Mouse (Mus musculus) thymus, postnatal 0 days (tissue): ENCODE results near the gene Gtf2f1. TPM values are rescaled to one million over a fixed set of nuclear protein-coding genes. Genes with fewer than 3 reads are reported as not detected.
A peak's percentile ranks its signal among the peaks of the same experiment; 100 is the strongest.

Experiments used
- DNase-seq: peaks from one replicate; pipeline ENCODE4 v3.0.0-alpha.2; 2015; ENCODE audit warnings: low spot score
- polyA plus RNA-seq: library from polyadenylated mRNA; unstranded; fragments of >200 nt; fragmentation: Nextera tagmentation; extraction: Ambion mirVana; gene quantifications from 2 replicates; pipeline ENCODE4 v1.2.1, GENCODE M21; 2015

Gene Gtf2f1
- polyA plus RNA-seq, 1 experiment from 2014 or later = 76.1 TPM

DNA sequence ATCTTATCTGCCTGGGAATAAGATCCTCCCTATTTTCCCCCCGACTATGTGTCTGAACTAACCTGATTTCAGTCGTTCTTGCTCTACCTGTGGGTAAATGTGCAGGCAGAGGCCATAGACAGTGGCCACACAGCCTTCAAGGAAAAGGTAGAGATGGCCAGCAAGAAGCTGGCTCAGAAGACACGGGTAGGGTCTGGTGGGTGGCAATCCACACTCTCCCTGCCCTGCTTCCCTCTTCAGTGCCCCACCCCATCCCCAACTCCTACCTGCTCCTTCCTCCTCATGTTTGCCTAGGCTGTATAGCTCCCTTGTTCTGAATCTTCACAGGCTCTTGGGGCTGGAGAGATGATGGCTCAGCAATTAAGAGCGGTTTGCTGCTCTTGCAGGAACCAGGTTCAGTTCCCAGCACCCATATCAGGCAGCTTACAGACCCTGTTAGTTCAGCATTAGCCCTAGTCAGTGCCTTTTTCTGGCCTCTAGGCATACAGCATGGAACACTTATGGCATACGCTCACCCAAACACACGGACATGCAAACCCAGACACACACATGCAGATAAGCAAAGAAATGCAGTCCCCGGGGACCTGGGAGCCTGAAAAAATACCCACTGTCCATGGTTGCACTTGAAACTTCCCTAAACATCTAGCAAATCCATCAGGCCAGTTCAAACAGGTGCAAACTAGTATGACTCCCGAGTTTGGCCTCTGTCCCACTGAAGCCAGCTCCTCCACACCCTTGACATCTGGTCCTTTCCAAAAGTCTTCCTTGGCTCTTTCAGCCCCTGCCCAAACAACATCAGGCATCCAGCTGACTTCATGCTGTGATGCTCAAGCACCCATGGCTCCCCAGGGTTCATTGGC lies 34.3 kb downstream of the Gtf2f1 start:
- no peak for DNase-seq

DNA sequence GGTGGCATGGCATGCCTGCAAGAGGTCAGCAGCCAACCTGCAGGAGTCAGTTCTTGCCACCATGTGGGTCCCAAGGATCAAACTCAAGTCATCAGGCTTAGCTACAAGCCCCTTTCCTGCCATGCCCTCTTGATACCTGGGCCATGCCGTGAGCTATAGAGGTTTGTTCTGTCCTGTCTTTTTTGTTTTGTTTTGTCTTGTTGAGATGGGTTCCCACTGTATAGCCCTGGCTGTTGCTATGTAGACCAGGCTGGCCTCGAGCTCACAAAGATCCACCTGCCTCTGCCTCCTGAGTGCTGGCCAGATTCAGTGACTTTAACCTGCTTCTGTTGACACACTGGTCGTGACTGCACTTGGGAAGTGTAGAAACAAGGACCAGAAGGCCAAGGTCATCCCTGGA lies 35.7 kb downstream of the Gtf2f1 start:
- no peak for DNase-seq

DNA sequence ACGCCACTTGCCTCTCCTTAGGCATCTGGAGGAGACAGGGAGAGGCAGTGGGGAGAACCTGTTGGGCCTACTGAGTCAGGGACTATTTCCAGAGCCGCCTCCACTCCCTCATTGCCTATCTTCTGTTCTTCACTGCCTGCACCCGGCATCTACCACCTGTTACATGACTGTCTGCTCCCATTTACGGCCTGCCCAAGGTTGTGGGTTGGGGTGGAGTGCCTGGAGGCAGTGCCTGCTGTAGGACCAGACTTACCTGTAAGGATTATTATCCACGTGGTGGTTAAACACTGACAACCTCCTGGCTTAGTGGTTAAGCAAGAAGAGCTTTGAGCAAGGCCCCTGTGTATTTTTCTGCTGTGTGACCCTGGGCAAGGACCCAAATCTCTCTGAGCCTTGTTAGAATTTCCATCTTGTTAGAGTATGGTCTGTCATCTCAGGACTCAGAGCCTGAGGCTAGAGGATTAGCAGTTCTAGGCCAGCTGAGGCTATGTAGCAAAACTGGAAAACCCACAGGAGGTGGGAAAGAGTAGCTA lies 36.3 kb downstream of the Gtf2f1 start:
- DNase-seq = no peak

DNA sequence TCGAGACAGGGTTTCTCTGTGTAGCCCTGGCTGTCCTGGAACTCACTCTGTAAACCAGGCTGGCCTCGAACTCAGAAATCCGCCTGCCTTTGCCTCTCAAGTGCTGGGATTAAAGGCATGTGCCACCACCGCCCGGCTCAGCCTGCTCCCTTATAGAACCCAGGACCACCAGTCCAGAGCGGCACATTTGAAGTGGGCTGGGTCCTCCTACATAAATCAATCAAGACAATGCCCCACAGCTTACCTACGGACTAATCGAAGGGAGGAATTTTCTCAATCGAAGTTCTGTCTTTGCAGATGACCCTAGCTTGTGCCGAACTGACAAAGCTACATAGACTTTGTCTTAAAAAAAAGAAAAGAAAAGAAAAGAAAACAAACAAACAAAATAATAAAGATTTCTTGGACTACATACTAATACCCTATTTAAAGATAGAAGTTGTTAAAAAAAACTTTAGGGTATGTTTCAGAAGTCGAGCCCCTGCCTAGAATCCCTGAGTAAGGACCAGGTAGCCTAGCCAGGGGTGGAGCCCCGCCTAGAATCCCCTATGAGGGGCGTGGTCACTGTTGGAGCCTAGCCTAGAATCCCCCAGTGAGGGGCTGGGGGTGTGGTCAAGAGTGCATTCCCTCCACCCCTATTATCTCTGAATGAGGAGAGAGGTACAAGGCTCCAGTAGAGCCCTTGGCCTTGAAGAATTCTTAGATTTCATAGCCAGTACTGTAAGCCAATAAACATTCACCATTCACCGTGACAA lies 37.0 kb downstream of the Gtf2f1 start:
- DNase-seq = no peak

DNA sequence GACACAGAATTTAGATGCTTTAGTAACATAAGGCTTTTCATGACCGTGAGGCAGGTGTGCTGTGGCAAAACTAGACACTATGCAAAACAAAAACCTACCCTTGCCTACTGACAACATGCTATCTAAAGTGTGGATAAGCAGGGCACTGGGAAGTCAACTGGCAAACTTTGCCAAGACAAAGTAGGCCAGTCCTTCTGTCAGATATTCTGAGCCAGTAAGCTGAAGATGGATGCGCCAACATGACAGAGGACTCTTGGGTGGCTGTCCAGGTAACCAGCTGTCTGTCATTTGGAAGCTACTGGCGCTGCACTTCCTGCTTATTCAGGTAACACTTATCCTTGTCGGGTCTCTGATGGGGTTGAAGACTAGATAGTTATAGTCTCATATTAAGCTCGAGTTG lies 41.0 kb downstream of the Gtf2f1 start:
- no peak for DNase-seq

DNA sequence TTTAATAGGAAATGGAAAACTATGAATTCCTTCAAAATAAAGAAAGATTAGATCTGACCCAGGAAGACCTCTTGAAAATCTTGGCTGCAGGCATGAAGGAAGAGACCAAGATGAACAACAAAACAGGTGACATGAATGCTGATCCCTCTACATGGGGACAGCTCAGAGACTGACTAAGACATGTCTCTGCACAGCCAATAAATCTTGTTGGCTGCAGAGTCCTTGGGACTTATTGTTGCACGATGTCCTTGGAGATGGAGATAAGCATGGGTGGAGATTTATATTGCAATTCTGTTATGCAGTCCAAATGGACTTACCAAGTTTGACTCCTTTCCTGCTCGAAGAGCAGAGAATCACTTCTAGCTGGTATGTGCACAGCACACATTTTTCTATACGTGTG lies 41.8 kb downstream of the Gtf2f1 start:
- no peak for DNase-seq

DNA sequence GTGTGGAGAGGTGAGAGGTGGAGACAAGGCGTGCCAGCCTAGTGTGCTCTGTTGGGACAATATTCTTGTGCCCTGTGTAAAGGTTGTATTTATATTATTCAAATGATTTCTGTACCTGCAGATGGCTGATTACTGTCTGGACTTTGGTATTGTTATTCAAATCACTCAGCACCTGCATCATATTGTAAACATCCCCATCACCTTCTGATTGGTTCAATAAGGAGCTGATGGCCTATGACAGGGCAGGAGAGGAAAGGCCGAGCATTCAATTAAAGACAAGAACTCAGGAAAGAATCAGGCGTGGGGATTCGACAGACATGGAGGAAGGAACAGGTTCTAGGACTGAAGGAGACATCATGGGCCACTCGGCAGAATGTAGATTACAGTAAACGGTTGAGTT lies 47.4 kb downstream of the Gtf2f1 start:
- no peak for DNase-seq

DNA sequence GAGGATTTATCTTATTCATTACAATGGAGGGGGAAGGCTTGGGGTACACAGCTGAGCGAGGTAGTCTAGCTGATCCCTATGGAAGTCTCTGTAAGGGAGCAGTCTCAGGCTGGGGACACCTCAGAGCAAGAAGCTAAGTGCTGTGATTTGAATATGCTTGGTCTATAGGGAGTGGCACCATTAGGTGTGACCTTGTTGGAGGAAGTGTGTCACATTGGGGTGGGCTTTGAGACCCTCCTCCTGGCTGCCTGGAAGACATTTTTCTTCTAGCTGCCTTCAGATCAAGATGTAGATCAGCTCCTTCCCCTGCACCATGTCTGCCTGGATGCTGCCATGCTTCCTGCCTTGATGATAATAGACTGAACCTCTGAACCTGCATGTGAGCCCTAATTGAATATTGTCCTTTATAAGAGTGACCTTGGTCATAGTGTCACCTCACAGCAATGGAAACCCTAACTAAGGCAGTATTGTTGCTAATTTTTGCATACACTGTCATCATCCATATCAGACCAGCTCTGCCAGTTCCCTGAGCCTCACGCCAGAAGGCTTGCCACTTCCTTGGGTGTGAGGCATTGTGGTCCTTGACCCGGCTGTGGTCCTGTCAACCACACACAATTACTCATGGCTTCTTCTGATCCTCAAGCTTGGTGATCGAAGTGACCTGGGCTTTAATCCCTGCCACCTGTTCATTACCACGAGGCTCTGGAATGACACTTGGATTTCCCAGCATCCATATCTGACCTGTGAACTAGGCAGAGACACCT lies 48.3 kb downstream of the Gtf2f1 start:
- no peak for DNase-seq

DNA sequence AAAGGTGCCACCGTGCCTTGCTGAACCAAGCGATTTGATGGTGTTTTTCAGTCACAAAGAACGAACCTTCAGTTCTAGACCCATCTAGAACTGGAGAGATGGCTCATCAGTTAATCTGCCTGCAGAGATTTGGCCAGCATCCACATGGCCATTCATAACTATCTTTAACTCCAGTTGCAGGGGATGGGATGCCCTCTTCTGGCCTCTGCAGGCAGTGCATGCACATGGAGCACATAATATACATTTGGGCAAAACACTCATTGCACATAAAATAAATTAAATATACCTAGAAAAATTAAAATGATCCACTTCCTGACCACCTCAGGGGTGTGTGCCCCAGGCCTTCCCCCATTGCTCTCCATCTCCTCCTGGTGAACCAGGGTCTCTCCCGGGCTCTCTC lies 49.2 kb downstream of the Gtf2f1 start:
- no peak for DNase-seq

DNA sequence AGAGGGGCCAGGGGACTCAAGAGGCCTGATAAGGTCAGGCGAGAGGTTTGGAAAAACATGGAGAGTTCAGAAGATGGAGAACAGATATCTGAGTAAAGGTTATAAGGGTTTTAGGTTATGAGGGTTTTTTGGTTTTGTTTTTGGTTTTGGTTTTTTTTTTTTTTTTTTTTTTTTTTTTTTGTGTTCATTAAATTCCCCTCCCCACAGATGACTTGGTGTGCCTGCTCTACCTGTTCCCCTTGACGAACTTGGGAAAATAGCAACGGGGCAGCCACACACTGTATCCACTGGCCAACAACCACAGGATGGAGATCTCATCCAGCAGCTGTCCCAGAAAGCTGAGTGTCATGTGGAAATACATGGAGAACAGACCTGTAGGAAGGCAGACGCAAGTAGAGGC lies 52.4 kb downstream of the Gtf2f1 start:
- DNase-seq = no peak

DNA sequence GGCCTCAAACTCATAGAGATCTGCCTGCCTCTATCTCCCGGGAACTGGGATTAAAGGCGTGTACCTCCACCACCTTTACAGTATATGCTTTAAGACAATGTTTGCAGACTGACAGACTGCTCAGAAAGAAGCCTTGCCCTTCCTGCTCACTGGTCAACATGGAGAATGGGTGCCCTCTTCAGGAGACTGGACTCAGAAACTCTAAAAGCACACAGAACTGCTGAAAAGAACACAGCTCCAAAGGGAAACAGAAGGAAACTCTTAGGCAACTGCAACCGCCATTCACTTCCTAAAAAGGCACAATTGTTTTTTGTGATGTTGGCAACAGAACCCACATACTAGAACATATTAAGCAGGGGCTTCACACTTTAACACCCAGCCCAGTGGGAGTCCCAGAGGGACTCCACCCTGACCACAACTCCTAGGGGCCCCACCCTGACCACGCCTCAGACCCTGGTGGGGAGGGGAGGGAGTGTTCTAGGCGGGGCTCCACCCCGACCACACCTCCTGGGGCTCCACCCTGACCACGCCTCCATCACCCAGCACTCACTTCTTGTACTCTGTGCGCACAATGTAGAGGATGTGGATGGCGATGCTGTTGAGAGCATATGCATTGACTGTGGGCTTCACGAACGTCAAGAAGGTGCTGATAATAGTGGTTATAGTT lies 53.2 kb downstream of the Gtf2f1 start:
- peak; percentile 48 for DNase-seq

DNA sequence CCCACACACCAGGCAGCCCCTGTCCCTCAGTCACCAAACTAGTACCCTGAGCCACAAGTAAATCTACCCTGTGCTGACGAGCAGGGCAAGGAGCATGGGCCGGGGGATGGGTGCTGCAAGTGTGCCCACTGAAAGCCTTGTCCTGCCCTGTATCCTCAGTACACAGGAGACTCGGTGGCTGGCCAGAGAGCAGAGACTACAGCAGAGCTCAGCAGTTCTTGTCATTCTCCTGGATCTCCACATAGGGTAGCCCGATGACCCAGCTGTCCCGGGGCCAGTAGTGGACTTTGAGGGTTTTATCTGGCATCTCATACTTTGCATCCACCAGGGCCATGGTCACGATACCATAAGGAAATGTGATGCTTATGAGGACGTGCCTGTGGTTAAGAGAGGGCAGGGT lies 56.2 kb downstream of the Gtf2f1 start:
- no peak for DNase-seq

Other genes with a start within 250 kb of the Gtf2f1 start
- 34.0 and 36.5 TPM in 2 replicates for gene Dus3l, start 246.5 kb downstream of the Gtf2f1 start, polyA plus RNA-seq
- 0.40 and 0.68 TPM in 2 replicates for gene Prr22, start 241.0 kb downstream of the Gtf2f1 start, polyA plus RNA-seq
- gene Rfx2, start 180.3 kb downstream of the Gtf2f1 start, polyA plus RNA-seq = 3.0 and 3.2 TPM in 2 replicates
- gene Acsbg2, start 136.8 kb downstream of the Gtf2f1 start, polyA plus RNA-seq = not detected in 2 replicates
- gene 1700061G19Rik, start 135.8 kb downstream of the Gtf2f1 start, polyA plus RNA-seq = 0.21 and 0.26 TPM in 2 replicates
- gene Mllt1, start 75.9 kb downstream of the Gtf2f1 start, polyA plus RNA-seq = 24.2 and 26.6 TPM in 2 replicates
- not detected in 2 replicates for gene Acer1, start 29.2 kb downstream of the Gtf2f1 start, polyA plus RNA-seq
- 111 and 113 TPM in 2 replicates for gene Clpp, start 21.0 kb downstream of the Gtf2f1 start, polyA plus RNA-seq
- gene Alkbh7, start 13.9 kb downstream of the Gtf2f1 start, polyA plus RNA-seq = 35.0 and 35.6 TPM in 2 replicates
- 0.55 TPM in 1 of 2 replicates, not detected in the other for gene Pspn, start 11.3 kb downstream of the Gtf2f1 start, polyA plus RNA-seq
- 0.42 and 0.53 TPM in 2 replicates for gene Gm17949, start 181 bp upstream of the Gtf2f1 start, polyA plus RNA-seq
- gene Khsrp, start 20.2 kb upstream of the Gtf2f1 start, polyA plus RNA-seq = 37.5 and 42.3 TPM in 2 replicates
- 0.10 TPM in 1 of 2 replicates, not detected in the other for gene Slc25a41, start 30.4 kb upstream of the Gtf2f1 start, polyA plus RNA-seq
- 1.6 and 2.7 TPM in 2 replicates for gene Crb3, start 47.8 kb upstream of the Gtf2f1 start, polyA plus RNA-seq
- gene Slc25a23, start 48.6 kb upstream of the Gtf2f1 start, polyA plus RNA-seq = 8.3 and 8.8 TPM in 2 replicates
- 49.8 and 65.1 TPM in 2 replicates for gene Dennd1c, start 67.2 kb upstream of the Gtf2f1 start, polyA plus RNA-seq
- gene Tubb4a, start 76.5 kb upstream of the Gtf2f1 start, polyA plus RNA-seq = 1.0 and 1.2 TPM in 2 replicates
- 2.7 and 3.0 TPM in 2 replicates for gene Tnfsf9, start 94.0 kb upstream of the Gtf2f1 start, polyA plus RNA-seq
- gene Cd70, start 138.5 kb upstream of the Gtf2f1 start, polyA plus RNA-seq = 1.7 and 1.9 TPM in 2 replicates
- gene Tnfsf14, start 182.9 kb upstream of the Gtf2f1 start, polyA plus RNA-seq = 3.4 and 4.7 TPM in 2 replicates
- 5.0 and 5.4 TPM in 2 replicates for gene C3, start 216.8 kb upstream of the Gtf2f1 start, polyA plus RNA-seq
- gene Gpr108, start 237.2 kb upstream of the Gtf2f1 start, polyA plus RNA-seq = 37.3 and 40.0 TPM in 2 replicates
- 15.7 and 18.2 TPM in 2 replicates for gene Trip10, start 238.2 kb upstream of the Gtf2f1 start, polyA plus RNA-seq